Mouse (Mus musculus) embryonic facial prominence, embryonic 10.5 days (tissue): ENCODE results near the gene Pan2. TPM values are rescaled to one million over a fixed set of nuclear protein-coding genes. Genes with fewer than 3 reads are reported as not detected.
"Not testable (repeated sequence)": the region's sequence is repeated elsewhere in the genome, so short reads cannot be mapped to it uniquely, and the experiment has no call there.

ENCODE experiments used
- DNase-seq: peaks from one replicate; pipeline ENCODE4 v3.0.0-alpha.2; 2017; ENCODE audit warnings: low spot score
- H3K27ac ChIP-seq: fragments of 300-500 bp; sonication (generic); replicated peaks from 2 replicates; pipeline ENCODE4 v1.5.1; 2016; ENCODE audit warnings: mild to moderate bottlenecking
- H3K27me3 ChIP-seq: fragments of 300-500 bp; sonication (generic); replicated peaks from 2 replicates; pipeline ENCODE4 v1.6.1; 2016; ENCODE audit warnings: low read depth, mild to moderate bottlenecking; ENCODE audit not compliant: poor library complexity, severe bottlenecking
- H3K36me3 ChIP-seq: fragments of 300-500 bp; sonication (generic); replicated peaks from 2 replicates; pipeline ENCODE4 v1.6.1; 2016; ENCODE audit warnings: mild to moderate bottlenecking, moderate library complexity
- H3K4me1 ChIP-seq: fragments of 300-500 bp; sonication (generic); 2 replicates; pipeline ENCODE4 v1.6.1; 2016
- H3K4me3 ChIP-seq: fragments of 300-500 bp; sonication (generic); 2 replicates; pipeline ENCODE4 v1.5.1; 2016; ENCODE audit warnings: mild to moderate bottlenecking, moderate library complexity
- H3K9me3 ChIP-seq: fragments of 300-500 bp; sonication (generic); 2 replicates; pipeline ENCODE4 v1.6.1; 2016; ENCODE audit warnings: mild to moderate bottlenecking
- WGBS: fragments of 180-500 bp; shearing (Covaris S2); methylation state at CpG from one replicate; pipeline ENCODE4 v1.1.7; 2016; 5-methylcytosine and 5-hydroxymethylcytosine counted together
- polyA plus RNA-seq: library from polyadenylated mRNA; unstranded; fragments of >200 nt; fragmentation: Nextera tagmentation; extraction: Ambion mirVana; gene quantifications from 2 replicates; pipeline ENCODE4 v1.2.1, GENCODE M21; 2016

The Pan2 gene
- polyA plus RNA-seq, result 42.9 and 43.3 TPM in 2 replicates

- Histone ChIP-seq H3K36me3 (peaks cover 23% of the 10 kb centered on the region), H3K4me3 (peak within 1 kb of the TSS; percentile 80), H3K27me3 (no peaks in the 10 kb centered on the region), H3K27ac (peak within 1 kb of the TSS; percentile 97), H3K4me1 (peaks cover 20% of the 10 kb centered on the region), H3K9me3 (no peaks in the 10 kb centered on the region)
- peak; percentile 99 for DNase-seq
- WGBS, result 2% methylated on average over 37 of the region's 37 CpGs
Measured at GRCm38 (mm10) chr10:128303126-128304021, at the start of gene Pan2. TSS of gene Pan2 (plus strand) at chr10:128303335.

- Histone ChIP-seq H3K4me3 (no peak within 1 kb of the TSS), H3K27ac (no peak within 1 kb of the TSS), H3K36me3 (peaks cover 61% of the 10 kb centered on the region), H3K27me3 (no peaks in the 10 kb centered on the region), H3K4me1 (peaks cover 5% of the 10 kb centered on the region; the same call in 1 of the 2 replicates), H3K9me3 (no peaks in the 10 kb centered on the region)
- 89% methylated on average over 4 of the region's 4 CpGs for WGBS
- DNase-seq, result no peak
Measured at GRCm38 (mm10) chr10:128253677-128254255, 49.4 kb upstream of the Pan2 start, which contains the start of gene Apon. TSS of gene Apon (plus strand) at chr10:128254096.

GRCm38 (mm10) chr10:128255925-128256324 is 47.2 kb upstream of the Pan2 start:
- Histone ChIP-seq H3K9me3 (no peaks in the 10 kb centered on the region), H3K4me3 (no peak overlapping the region), H3K4me1 (peaks cover 5% of the 10 kb centered on the region; the same call in 1 of the 2 replicates), H3K27me3 (no peaks in the 10 kb centered on the region), H3K27ac (no peak overlapping the region), H3K36me3 (peaks cover 39% of the 10 kb centered on the region)
- DNase-seq, result no peak
- 93% methylated on average over 8 of the region's 8 CpGs for WGBS

DNA sequence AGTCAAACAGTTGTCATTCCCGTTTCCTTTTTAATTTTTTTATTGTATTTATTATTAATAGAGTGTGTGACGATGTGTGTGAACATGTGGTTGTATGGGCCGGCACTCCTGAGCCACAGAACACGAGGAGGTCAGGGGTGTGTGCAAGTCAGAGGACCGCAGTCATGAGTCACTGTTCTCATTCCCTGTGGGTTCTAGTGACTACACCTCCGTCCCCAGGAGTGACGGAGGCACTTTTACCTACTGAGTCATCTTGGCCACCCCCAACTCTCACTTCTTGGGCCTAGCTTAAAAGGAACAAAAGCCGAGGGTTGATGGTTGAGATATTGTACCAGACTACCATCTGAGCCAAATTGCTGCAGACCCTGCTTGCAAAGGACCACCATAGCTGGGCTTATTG is 46.8 kb upstream of the Pan2 start:
- Histone ChIP-seq H3K4me1 (peaks cover 5% of the 10 kb centered on the region; the same call in 1 of the 2 replicates), H3K27me3 (no peaks in the 10 kb centered on the region), H3K36me3 (peaks cover 35% of the 10 kb centered on the region), H3K9me3 (no peaks in the 10 kb centered on the region), H3K4me3 (no peak overlapping the region), H3K27ac (no peak overlapping the region)
- WGBS, result 89% methylated on average over 8 of the region's 8 CpGs
- no peak for DNase-seq

DNA sequence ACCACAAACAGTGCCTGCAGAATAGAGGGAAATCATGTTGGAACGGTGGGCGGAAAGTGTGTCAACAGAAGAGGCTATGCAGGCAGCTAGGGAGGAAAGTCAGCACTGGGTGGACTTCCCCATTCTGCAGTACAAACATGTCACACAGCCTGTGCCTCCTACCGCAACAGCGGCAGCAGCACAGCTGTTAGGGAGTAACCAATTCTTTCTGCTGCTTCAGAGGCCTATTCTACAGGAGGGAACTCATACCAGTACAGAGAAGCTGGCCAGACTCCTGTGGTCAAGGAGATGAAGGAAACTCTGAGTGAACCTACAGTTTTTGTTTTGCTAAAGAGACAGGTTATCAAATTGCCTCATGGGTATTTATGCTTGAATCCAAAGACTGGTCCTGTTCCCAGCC is 44.2 kb upstream of the Pan2 start:
- no peak overlapping the region for H3K27ac ChIP-seq
- H3K27me3 ChIP-seq, result no peaks in the 10 kb centered on the region
- H3K9me3 ChIP-seq, result no peaks in the 10 kb centered on the region
- peaks cover 5% of the 10 kb centered on the region; the same call in 1 of the 2 replicates for H3K4me1 ChIP-seq
- H3K36me3 ChIP-seq, result peaks cover 10% of the 10 kb centered on the region; the same call in 1 of the 2 replicates
- 85% methylated on average over 4 of the region's 4 CpGs for WGBS
- DNase-seq, result no peak
- no peak overlapping the region for H3K4me3 ChIP-seq

DNA sequence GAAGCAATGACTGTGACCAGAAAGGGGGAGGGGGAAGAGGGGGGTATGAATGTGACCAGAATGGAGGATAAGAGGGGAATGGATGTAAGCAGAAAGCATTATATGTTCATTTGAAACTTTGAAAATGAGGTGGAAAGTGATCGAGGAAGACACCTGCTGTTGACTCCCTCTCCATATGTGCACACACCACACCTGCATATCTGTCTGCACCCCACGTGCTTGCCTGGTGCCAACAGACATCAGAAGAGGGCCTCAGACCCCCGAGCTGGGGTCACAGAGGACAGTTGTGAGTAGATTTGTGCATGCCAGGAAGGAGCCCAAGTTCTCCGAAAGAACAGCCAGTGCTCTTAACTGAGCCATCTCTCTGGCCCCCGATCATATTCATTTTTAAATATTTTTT is 43.2 kb upstream of the Pan2 start:
- Histone ChIP-seq H3K27me3 (no peaks in the 10 kb centered on the region), H3K36me3 (no peaks in the 10 kb centered on the region), H3K27ac (no peak overlapping the region), H3K4me3 (no peak overlapping the region), H3K4me1 (peaks cover 5% of the 10 kb centered on the region; the same call in 1 of the 2 replicates), H3K9me3 (no peaks in the 10 kb centered on the region)
- no peak for DNase-seq
- WGBS, result 91% methylated on average over 5 of the region's 5 CpGs

GRCm38 (mm10) chr10:128260376-128260775 is 42.8 kb upstream of the Pan2 start:
- DNase-seq, H3K4me3 ChIP-seq, H3K36me3 ChIP-seq, H3K4me1 ChIP-seq, H3K27me3 ChIP-seq, H3K27ac ChIP-seq, H3K9me3 ChIP-seq: not testable (repeated sequence)
- 89% methylated on average over 7 of the region's 7 CpGs for WGBS

DNA sequence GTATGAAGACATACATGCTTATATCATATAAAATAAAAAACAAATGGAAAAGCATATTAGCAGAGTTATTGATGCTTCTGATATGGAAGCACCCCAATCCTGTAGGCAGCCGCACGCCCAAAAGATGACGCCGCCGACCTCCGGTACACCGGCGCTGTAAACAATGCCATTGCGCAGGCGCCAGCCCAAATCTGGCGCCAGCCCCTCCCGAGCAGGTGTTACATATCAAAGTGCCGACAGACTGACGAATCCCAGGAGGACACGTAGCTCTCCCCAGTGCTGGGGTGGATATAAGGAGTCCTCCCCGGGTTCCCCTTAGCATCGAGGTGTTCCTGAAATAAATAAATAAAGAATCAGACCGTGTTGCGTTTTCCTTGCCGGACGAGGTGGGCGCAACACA is 40.8 kb upstream of the Pan2 start:
- WGBS, result 83% methylated on average over 22 of the region's 22 CpGs
- H3K4me1 ChIP-seq, result no peaks in the 10 kb centered on the region
- H3K27ac ChIP-seq, result no peak overlapping the region
- no peaks in the 10 kb centered on the region for H3K36me3 ChIP-seq
- H3K9me3 ChIP-seq, result no peaks in the 10 kb centered on the region
- no peak for DNase-seq
- no peaks in the 10 kb centered on the region for H3K27me3 ChIP-seq
- H3K4me3 ChIP-seq, result no peak overlapping the region

- Histone ChIP-seq H3K4me3 (no peak overlapping the region), H3K36me3 (no peaks in the 10 kb centered on the region), H3K9me3 (no peaks in the 10 kb centered on the region), H3K27ac (no peak overlapping the region), H3K27me3 (no peaks in the 10 kb centered on the region), H3K4me1 (peaks cover 3% of the 10 kb centered on the region; the same call in 1 of the 2 replicates)
- 78% methylated on average over 6 of the region's 6 CpGs for WGBS
- DNase-seq, result no peak
Measured at GRCm38 (mm10) chr10:128263393-128264310, 39.5 kb upstream of the Pan2 start.

GRCm38 (mm10) chr10:128268371-128268770 is 34.8 kb upstream of the Pan2 start, which contains the start of gene Apof:
TSS of gene Apof (plus strand) at chr10:128268671.
- peaks cover 15% of the 10 kb centered on the region for H3K4me1 ChIP-seq
- no peaks in the 10 kb centered on the region; the same call in 1 of the 2 replicates for H3K36me3 ChIP-seq
- H3K27ac ChIP-seq, result no peak within 1 kb of the TSS
- H3K9me3 ChIP-seq, result no peaks in the 10 kb centered on the region
- peak within 1 kb of the TSS; percentile 4; the same call in 1 of the 2 replicates for H3K4me3 ChIP-seq
- no peak for DNase-seq
- 71% methylated on average over 6 of the region's 6 CpGs for WGBS
- peaks cover 8% of the 10 kb centered on the region; the same call in 1 of the 2 replicates for H3K27me3 ChIP-seq

GRCm38 (mm10) chr10:128269206-128269910 is 33.8 kb upstream of the Pan2 start:
- peak overlapping the region; percentile 4; the same call in 1 of the 2 replicates for H3K4me3 ChIP-seq
- H3K4me1 ChIP-seq, result peaks cover 15% of the 10 kb centered on the region
- peaks cover 8% of the 10 kb centered on the region; the same call in 1 of the 2 replicates for H3K27me3 ChIP-seq
- 88% methylated on average over 16 of the region's 16 CpGs for WGBS
- H3K9me3 ChIP-seq, result no peaks in the 10 kb centered on the region
- H3K27ac ChIP-seq, result no peak overlapping the region
- no peak for DNase-seq
- no peaks in the 10 kb centered on the region; the same call in 1 of the 2 replicates for H3K36me3 ChIP-seq
